Mouse (Mus musculus): ENCODE measurements around the gene Elk3.

The Elk3 gene

GRCm38 (mm10) chr10:93267509-93267908 is 43.4 kb downstream of the Elk3 start:
- no peak for DNase-seq (ENCODE audit: low spot score)

GRCm38 (mm10) chr10:93266521-93266920 is 44.4 kb downstream of the Elk3 start:
- DNase-seq (ENCODE audit: low spot score) = no peak

DNA sequence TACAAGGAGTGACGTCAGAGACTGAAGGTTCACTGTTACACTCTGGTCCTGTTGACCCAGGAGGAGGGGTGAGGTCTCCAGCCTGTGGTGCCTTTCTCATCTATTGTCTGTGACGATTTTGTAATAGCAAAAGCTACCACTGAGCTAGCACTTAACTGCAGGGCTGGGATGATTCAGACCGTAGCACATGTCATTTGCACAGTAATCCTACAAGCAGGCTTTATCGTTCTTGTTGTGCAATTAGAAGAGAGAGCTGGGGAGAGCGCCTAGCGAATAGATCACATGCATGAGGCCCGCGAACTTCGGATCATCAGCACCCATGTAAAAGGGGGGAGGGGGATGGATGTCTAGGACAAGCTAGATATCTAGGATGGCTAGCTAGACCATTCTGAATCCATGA is 45.1 kb downstream of the Elk3 start:
- no peak for DNase-seq (ENCODE audit: low spot score)

DNA sequence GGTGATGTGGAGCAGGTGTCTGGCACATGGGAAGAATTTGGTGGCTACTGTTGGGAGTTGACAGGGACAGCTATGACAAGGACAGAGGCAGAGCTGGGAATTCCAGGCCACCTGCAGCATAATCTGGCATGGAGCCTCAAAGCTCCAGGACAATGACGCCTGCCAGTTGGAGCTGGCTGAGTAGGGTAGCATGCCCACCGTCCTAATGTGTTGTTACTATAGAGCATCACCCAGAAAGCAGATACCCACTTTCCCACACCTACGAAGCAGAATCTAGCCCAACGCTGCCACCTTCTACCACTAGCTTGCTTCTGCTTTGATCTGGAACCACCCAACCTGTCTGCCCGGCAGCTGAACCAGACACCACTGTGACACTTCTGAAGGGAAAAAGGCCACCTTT is 46.9 kb downstream of the Elk3 start:
- no peak for DNase-seq (ENCODE audit: low spot score)

DNA sequence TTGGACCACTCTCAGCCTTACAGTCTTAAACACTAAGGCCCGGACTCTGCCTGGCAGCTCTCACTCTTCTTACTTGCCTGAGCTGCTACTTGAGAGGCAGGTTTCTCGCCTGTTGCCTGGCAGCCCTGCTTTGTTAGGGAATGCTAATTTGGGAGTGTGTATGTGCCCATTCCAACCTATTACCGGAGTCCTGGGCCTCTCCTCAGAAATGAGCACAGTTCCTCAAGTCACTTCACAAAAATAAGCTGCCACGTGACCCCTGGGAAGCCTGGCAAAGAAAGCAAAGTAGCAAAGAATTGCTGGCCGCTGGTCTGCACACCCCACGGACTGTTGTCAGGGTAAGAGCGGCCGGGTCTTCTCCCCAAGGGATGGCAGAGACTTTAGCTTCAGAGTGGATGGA is 47.5 kb downstream of the Elk3 start:
- DNase-seq (ENCODE audit: low spot score) = no peak

- peak; percentile 44 for DNase-seq (ENCODE audit: low spot score)
Observed at GRCm38 (mm10) chr10:93261981-93262499, 48.9 kb downstream of the Elk3 start.

- DNase-seq (ENCODE audit: low spot score) = no peak
Observed at GRCm38 (mm10) chr10:93261132-93261980, 49.6 kb downstream of the Elk3 start.

GRCm38 (mm10) chr10:93259826-93260225 is 51.1 kb downstream of the Elk3 start:
- no peak for DNase-seq (ENCODE audit: low spot score)

- DNase-seq (ENCODE audit: low spot score) = no peak
Observed at GRCm38 (mm10) chr10:93255294-93255693, 55.6 kb downstream of the Elk3 start.

DNA sequence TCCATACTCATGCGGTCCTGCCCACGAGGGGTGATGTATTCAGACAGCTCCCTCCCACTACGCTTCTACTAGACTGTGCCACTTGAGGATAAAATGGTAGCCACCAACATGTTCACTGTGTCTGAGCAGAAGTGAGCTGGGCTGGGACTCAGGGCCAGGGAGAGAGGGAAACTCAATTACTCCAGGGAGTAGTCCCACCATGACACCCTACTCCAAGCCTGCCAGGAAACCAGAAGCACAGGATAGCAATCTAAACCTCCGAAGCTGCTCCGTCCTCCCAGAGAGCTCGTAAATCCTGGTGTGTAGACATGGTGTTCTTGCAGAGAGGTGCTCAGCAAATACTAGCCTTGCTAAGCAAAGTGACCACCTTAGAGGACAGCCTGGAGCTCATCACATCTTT is 57.8 kb downstream of the Elk3 start:
- no peak for DNase-seq (ENCODE audit: low spot score)

DNA sequence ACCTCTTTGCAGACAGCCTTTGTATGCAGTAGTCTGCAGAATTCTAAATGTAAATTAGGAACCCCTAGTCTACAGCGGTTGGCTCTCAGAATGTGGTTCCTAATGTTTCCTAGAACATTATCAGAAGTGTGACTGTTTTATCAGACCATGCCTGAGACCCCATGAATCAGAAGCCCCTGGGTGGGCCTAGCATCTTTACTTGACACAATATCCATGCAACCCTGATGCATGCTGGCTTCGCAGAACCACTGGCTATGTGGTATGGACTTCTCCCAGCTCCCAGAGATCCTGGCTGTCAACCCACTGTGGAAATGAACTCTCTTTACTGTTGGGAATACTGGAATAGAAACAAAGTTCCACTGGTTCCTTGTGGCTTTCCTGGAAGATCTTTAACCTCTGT is 58.3 kb downstream of the Elk3 start:
- no peak for DNase-seq (ENCODE audit: low spot score)

GRCm38 (mm10) chr10:93251426-93251825 is 59.5 kb downstream of the Elk3 start:
- DNase-seq (ENCODE audit: low spot score) = no peak

DNA sequence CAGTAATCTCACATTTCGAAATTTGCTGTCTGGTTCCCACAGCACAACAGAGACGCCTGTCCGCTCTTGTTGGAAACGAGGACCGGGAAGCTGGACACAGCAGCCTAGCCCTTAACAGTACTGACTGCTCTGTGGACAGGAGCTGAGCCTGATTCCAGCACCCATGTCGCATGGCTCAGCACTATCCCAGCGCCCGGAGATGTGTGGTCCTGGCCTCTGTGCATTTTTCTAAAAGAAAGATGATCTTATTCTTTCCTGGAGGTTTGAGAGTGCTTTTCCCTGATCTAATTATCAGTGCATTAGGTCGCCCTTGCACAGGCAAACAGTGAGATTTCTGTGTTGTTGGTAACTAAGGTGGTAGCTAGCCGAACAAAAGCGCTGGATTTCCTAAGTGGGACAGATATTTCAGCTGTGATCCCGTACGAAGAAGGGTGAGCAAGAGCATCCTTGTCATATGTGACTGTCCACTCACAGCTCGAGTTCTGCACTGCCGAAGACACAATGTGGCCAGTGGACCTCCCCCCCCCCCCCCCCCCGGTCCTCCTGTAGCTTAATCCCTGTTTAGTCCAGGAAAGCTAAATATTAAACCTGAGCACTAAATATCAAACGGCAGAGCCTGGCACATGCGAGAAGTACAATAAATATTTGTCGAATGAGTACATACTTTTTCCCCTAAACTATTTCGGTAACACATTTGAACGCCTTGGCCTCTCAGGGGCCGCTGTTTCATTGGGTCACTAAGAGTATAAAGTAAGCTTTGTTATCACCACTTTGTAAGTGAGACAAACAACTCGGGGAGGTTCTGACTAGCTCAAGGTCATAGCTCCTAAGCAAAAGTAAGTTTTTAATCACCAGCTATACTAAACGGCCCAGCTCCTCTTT is 60.3 kb downstream of the Elk3 start:
- DNase-seq (ENCODE audit: low spot score) = no peak

DNA sequence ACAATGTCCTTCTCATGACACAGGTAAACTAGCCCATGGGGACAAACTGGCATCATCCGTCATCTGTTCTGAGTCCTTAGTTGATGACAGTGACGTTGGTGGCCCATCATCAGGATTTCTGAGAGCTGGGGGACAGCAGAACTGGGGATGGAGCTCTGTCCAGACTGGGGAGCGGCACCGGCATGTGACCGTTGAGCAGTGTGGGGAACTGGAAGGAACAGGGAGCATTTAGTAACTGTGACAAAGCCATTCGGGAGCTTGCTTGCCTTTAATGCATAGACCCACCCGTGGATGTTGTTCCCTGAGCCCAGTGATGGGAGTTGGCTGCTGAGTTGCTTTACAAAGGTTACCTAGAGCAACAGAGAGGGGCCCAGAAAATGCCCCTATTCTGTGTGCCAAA is 61.0 kb downstream of the Elk3 start:
- DNase-seq (ENCODE audit: low spot score) = no peak

DNA sequence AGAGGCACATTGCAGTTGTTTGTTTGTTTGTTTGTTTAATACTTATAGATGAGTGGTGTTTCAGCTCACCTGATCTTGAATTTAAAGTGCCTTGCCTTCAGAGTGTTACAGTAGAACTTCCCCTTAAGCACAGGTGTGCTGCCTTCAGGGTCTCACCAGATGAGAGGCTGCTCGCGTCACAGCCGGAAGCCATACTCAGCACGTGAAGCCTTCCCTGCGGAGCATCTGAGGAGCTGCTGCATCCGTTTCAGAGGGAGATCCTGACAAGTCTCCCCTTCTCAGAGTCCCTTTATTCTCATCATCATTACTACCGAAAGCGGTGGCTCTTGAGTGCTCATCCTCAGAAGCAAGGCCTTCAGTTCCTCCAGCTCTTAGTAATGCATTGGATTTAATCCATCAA is 62.5 kb downstream of the Elk3 start:
- no peak for DNase-seq (ENCODE audit: low spot score)

GRCm38 (mm10) chr10:93247902-93248301 is 63.0 kb downstream of the Elk3 start:
- DNase-seq (ENCODE audit: low spot score) = no peak

GRCm38 (mm10) chr10:93247422-93247821 is 63.5 kb downstream of the Elk3 start:
- DNase-seq (ENCODE audit: low spot score) = no peak

DNA sequence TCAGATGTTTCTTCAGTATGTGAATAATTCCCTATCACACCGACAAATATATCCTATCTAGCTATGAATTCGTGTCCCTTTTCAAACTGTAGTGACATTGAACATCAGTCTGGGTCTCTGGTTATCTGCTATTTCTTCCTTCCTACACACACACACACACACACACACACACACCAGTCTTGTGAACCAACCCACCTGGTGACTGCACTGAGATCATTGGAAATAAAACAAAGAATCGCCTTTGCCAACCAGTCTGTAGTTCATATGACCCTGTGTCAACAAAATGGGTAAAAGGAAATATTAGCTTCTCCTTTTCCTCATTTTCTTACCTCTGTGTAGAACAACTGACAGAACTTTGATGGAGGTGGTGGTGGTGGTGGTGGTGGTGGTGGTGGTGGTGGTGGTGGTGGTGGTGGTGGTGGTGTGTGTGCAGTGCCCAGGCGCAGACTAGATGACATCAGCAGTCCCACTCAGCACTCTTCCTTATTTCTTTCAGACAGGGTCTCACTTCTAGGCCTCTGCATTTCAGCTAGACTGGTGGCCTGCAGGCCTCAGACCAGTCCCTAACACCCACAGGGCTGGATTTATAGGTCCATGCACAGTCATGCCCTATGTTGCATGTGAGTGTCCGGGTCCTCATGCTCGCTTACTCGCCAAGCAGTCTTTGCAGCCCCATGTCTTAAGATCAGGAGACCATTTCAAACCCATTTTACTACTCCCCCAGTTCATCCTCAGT is 64.6 kb downstream of the Elk3 start:
- DNase-seq (ENCODE audit: low spot score) = no peak

GRCm38 (mm10) chr10:93244209-93244705 is 66.7 kb downstream of the Elk3 start:
- DNase-seq (ENCODE audit: low spot score) = no peak

DNA sequence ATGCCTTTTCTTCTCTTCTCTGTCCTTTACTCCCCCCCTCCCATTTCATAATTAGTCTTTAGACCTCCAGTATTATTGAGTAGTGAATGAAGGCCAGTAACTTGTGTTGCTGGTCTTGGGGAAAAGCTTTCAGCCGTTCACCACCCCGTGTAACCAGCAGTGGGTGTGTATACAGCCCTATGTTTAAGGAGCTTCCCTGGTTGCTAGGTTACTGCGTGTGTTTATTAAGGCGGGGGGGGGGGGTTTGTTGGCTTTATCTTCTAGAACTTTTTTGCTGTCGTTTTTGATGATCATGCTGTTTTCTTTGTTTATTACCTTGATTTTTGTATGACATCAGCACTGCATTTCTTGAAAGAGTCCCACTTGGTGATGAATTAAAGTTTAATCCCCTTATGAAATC is 68.1 kb downstream of the Elk3 start:
- no peak for DNase-seq (ENCODE audit: low spot score)

DNA sequence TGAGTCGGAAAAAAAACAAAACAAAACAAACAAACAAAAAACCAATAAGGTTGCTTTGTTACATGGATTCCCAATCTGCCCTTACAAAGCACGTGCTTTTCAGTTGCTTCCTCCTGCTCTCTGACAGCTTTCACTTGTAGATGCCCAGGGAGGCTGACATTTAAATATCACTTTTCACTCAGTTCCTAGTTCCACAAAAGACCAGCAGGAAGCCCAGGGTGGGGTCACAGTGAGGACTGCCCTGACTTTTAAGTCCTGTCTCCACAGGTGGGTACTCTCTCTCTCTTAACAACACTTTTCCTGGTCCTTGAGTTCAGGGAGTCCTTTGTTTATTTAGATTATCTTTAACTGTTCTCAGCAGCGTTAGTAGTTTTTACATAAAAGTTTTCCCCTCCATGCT is 68.7 kb downstream of the Elk3 start:
- DNase-seq (ENCODE audit: low spot score) = no peak

GRCm38 (mm10) chr10:93239201-93239806 is 71.6 kb downstream of the Elk3 start:
- DNase-seq (ENCODE audit: low spot score) = no peak
